In genomic region chr2:25292856-25293255, GRCm38 (mm10) we compare ENCODE assay signal across 9 mouse cellular contexts. TPM values are rescaled to one million over a fixed set of nuclear protein-coding genes. Genes with fewer than 3 reads are reported as not detected.
DNase-seq lines count a peak whose midpoint lies in the region; ATAC-seq and TF ChIP-seq lines count a peak whose summit lies in the region.
"Had no signal": no experiment of that assay in that cellular context is flagged by ENCODE, and none has a peak within 500 bp of the region (broad histone marks: within the 10 kb centered on the region; RNA-seq: fewer than 3 reads in every experiment).

No protein-coding gene starts in this region.

- H3K9ac ChIP-seq in heart, embryonic 13.5 days = 0 out of 2 replicates have a peak overlapping the region, but pooled peaks have one; percentile 62
- peak overlapping the region; percentile 68 for H3K9ac ChIP-seq in stomach, embryonic 16.5 days (ENCODE audit: low read length)

- peak overlapping the region; percentile 67; the same call in 1 of the 2 replicates for H3K4me2 ChIP-seq in heart, embryonic 13.5 days
- peak overlapping the region; percentile 61 for H3K4me2 ChIP-seq in stomach, embryonic 16.5 days (ENCODE audit: low read depth, low read length)

- no peak overlapping the region for H3K27ac ChIP-seq in heart, embryonic 13.5 days (replicated peaks)
- H3K27ac ChIP-seq in layer of hippocampus, adult 2 months = peak overlapping the region; percentile 92
- no peak overlapping the region for H3K27ac ChIP-seq in stomach, embryonic 16.5 days (ENCODE audit: low read length)
- H3K27ac ChIP-seq: embryonic facial prominence, embryonic 12.5 days had no signal

- no peaks in the 10 kb centered on the region for H3K36me3 ChIP-seq in heart, embryonic 13.5 days
- no peaks in the 10 kb centered on the region for H3K36me3 ChIP-seq in stomach, embryonic 16.5 days (ENCODE audit: control insufficient read depth, insufficient read depth, low read length)
- H3K36me3 ChIP-seq: embryonic facial prominence, embryonic 12.5 days had no signal

- peak; percentile 76 for DNase-seq in layer of hippocampus, adult 11-12 months (ENCODE audit: low spot score)
- no peak for DNase-seq in layer of hippocampus, adult 9-10 months (ENCODE audit: low spot score)
- DNase-seq in R1 (ENCODE audit: low read depth, low spot score) = peak; percentile 87
- peak; percentile 51 to 84 for DNase-seq in layer of hippocampus, adult 2 months (ENCODE audit: low spot score in 2 of 2)

- peaks cover 100% of the 10 kb centered on the region for H3K27me3 ChIP-seq in heart, embryonic 13.5 days (replicated peaks)
- H3K27me3 ChIP-seq in stomach, embryonic 16.5 days (ENCODE audit: control insufficient read depth, insufficient read depth, low read length) = peaks cover 45% of the 10 kb centered on the region

- peak; percentile 64 for ATAC-seq in common myeloid progenitor, adult 5-6 weeks (replicated peaks; ENCODE audit: low read depth, poor library complexity, severe bottlenecking)
- no peak for ATAC-seq in heart, embryonic 13.5 days (ENCODE audit: extremely low read depth, insufficient number of reproducible peaks, low FRiP score, low TSS enrichment)
- ATAC-seq in megakaryocyte-erythroid progenitor cell, adult 5-6 weeks (replicated peaks; ENCODE audit: low FRiP score, low TSS enrichment, poor library complexity, severe bottlenecking) = peak; percentile 48; the same call in 1 of the 2 replicates
- ATAC-seq in stomach, embryonic 16.5 days (ENCODE audit: insufficient read depth, low FRiP score) = no peak

- 0% methylated on average over 1 of the region's 1 CpGs for WGBS in heart, embryonic 13.5 days
- 0% methylated on average over 1 of the region's 1 CpGs for WGBS in stomach, embryonic 16.5 days

- no peaks in the 10 kb centered on the region for H3K9me3 ChIP-seq in heart, embryonic 13.5 days
- no peaks in the 10 kb centered on the region for H3K9me3 ChIP-seq in stomach, embryonic 16.5 days (replicated peaks; ENCODE audit: control insufficient read depth, low read length)
- H3K9me3 ChIP-seq: embryonic facial prominence, embryonic 12.5 days had no signal

- peaks cover 34% of the 10 kb centered on the region for H3K4me1 ChIP-seq in heart, embryonic 13.5 days
- peaks cover 35% of the 10 kb centered on the region for H3K4me1 ChIP-seq in stomach, embryonic 16.5 days (ENCODE audit: control insufficient read depth, insufficient read depth, low read length)

- peak overlapping the region; percentile 45 for H3K4me3 ChIP-seq in heart, embryonic 13.5 days
- H3K4me3 ChIP-seq in layer of hippocampus, adult 2 months = no peak overlapping the region; the same call in 1 of the 2 replicates
- peak overlapping the region; percentile 45; the same call in 1 of the 2 replicates for H3K4me3 ChIP-seq in stomach, embryonic 16.5 days (replicated peaks; ENCODE audit: low read length)

- peak; percentile 96 for TF ChIP-seq CTCF in layer of hippocampus, adult 2 months (conservative IDR thresholded peaks at IDR 0.05)

RNA-seq across cellular contexts. Expression of gene Lrrc26, which starts 3.1 kb away (rescaled TPM):
- not detected in 2 replicates for total RNA-seq in common myeloid progenitor, adult 5-6 weeks (2017)
- not detected in 2 replicates for polyA plus RNA-seq in heart, embryonic 13.5 days (2015; fragmentation: Nextera tagmentation; extraction: Ambion mirVana)
- total RNA-seq in layer of hippocampus, adult 2 months (2021) = not detected
- total RNA-seq in megakaryocyte-erythroid progenitor cell, adult 5-6 weeks (2014; fragmentation: Nextera tagmentation) = not detected in 2 replicates
- not detected in 2 replicates for total RNA-seq in megakaryocyte-erythroid progenitor cell, adult 5-6 weeks (2017)
- 14.3 and 20.3 TPM in 2 replicates for polyA plus RNA-seq in stomach, embryonic 16.5 days (2015; fragmentation: Nextera tagmentation; extraction: Ambion mirVana)
- polyA plus RNA-seq: embryonic facial prominence, embryonic 12.5 days had no signal

RNA-seq across cellular contexts. Expression of gene Tmem210, which starts 4.9 kb away (rescaled TPM):
- total RNA-seq in common myeloid progenitor, adult 5-6 weeks (2017) = not detected in 2 replicates
- not detected in 2 replicates for polyA plus RNA-seq in heart, embryonic 13.5 days (2015; fragmentation: Nextera tagmentation; extraction: Ambion mirVana)
- not detected for total RNA-seq in layer of hippocampus, adult 2 months (2021)
- not detected in 2 replicates for total RNA-seq in megakaryocyte-erythroid progenitor cell, adult 5-6 weeks (2014; fragmentation: Nextera tagmentation)
- not detected in 2 replicates for total RNA-seq in megakaryocyte-erythroid progenitor cell, adult 5-6 weeks (2017)
- not detected in 2 replicates for polyA plus RNA-seq in stomach, embryonic 16.5 days (2015; fragmentation: Nextera tagmentation; extraction: Ambion mirVana)
- polyA plus RNA-seq: embryonic facial prominence, embryonic 12.5 days had no signal

RNA-seq across cellular contexts. Expression of gene Anapc2, which starts 20.6 kb away (rescaled TPM):
- total RNA-seq in common myeloid progenitor, adult 5-6 weeks (2017) = 35.1 and 53.1 TPM in 2 replicates
- 77.3 and 82.5 TPM in 2 replicates for polyA plus RNA-seq in heart, embryonic 13.5 days (2015; fragmentation: Nextera tagmentation; extraction: Ambion mirVana)
- total RNA-seq in layer of hippocampus, adult 2 months (2021) = 10 to 100 TPM; 84.6 to 84.7 TPM
- 52.0 and 56.6 TPM in 2 replicates for total RNA-seq in megakaryocyte-erythroid progenitor cell, adult 5-6 weeks (2014; fragmentation: Nextera tagmentation)
- total RNA-seq in megakaryocyte-erythroid progenitor cell, adult 5-6 weeks (2017) = 31.3 and 39.0 TPM in 2 replicates
- 123 and 134 TPM in 2 replicates for polyA plus RNA-seq in stomach, embryonic 16.5 days (2015; fragmentation: Nextera tagmentation; extraction: Ambion mirVana)

RNA-seq across cellular contexts. Expression of gene Ssna1, which starts 20.6 kb away (rescaled TPM):
- 65.1 and 73.3 TPM in 2 replicates for total RNA-seq in common myeloid progenitor, adult 5-6 weeks (2017)
- 144 and 158 TPM in 2 replicates for polyA plus RNA-seq in heart, embryonic 13.5 days (2015; fragmentation: Nextera tagmentation; extraction: Ambion mirVana)
- 10 to 100 TPM; 64.5 to 69.3 TPM for total RNA-seq in layer of hippocampus, adult 2 months (2021)
- total RNA-seq in megakaryocyte-erythroid progenitor cell, adult 5-6 weeks (2014; fragmentation: Nextera tagmentation) = 183 and 205 TPM in 2 replicates
- total RNA-seq in megakaryocyte-erythroid progenitor cell, adult 5-6 weeks (2017) = 81.8 and 104 TPM in 2 replicates
- 199 TPM in 2 replicates for polyA plus RNA-seq in stomach, embryonic 16.5 days (2015; fragmentation: Nextera tagmentation; extraction: Ambion mirVana)

RNA-seq across cellular contexts. Expression of gene Grin1, which starts 26.1 kb away (rescaled TPM):
- not detected in 2 replicates for total RNA-seq in common myeloid progenitor, adult 5-6 weeks (2017)
- 0.09 and 0.16 TPM in 2 replicates for polyA plus RNA-seq in heart, embryonic 13.5 days (2015; fragmentation: Nextera tagmentation; extraction: Ambion mirVana)
- total RNA-seq in layer of hippocampus, adult 2 months (2021) = 100 to 1,000 TPM; 443 to 449 TPM
- not detected in 2 replicates for total RNA-seq in megakaryocyte-erythroid progenitor cell, adult 5-6 weeks (2014; fragmentation: Nextera tagmentation)
- not detected in 2 replicates for total RNA-seq in megakaryocyte-erythroid progenitor cell, adult 5-6 weeks (2017)
- 2.0 and 2.3 TPM in 2 replicates for polyA plus RNA-seq in stomach, embryonic 16.5 days (2015; fragmentation: Nextera tagmentation; extraction: Ambion mirVana)

Comparison
In these comparisons a context has a peak if more than half of its experiments do, and no peak if none do; other contexts are left out.
1. ATAC-seq: peak in common myeloid progenitor, adult 5-6 weeks (single experiment) and megakaryocyte-erythroid progenitor cell, adult 5-6 weeks (single experiment); none in heart, embryonic 13.5 days (single experiment) and stomach, embryonic 16.5 days (single experiment).